Mouse (Mus musculus) heart, postnatal 10 days (tissue): ENCODE data around the gene Pdzd7. TPM values are rescaled to one million over a fixed set of nuclear protein-coding genes. Genes with fewer than 3 reads are reported as not detected.

Source experiments
- DNase-seq, 2 experiments: peaks; one replicate each; pipeline ENCODE4 v3.0.0; 2021
- intact Hi-C: fragments of 180-260 bp; cut with DNase I; formaldehyde crosslinking; loops from one replicate; pipeline ENCODE4 v1.15.1; 2025
- total RNA-seq, 2 experiments: library from RNA; stranded (reverse); gene quantifications; 2 replicates each; pipeline ENCODE4 v1.2.3; 2021

The Pdzd7 gene
- total RNA-seq, 2 experiments from 2014 or later: 0.22 TPM; not detected in 1

DNA sequence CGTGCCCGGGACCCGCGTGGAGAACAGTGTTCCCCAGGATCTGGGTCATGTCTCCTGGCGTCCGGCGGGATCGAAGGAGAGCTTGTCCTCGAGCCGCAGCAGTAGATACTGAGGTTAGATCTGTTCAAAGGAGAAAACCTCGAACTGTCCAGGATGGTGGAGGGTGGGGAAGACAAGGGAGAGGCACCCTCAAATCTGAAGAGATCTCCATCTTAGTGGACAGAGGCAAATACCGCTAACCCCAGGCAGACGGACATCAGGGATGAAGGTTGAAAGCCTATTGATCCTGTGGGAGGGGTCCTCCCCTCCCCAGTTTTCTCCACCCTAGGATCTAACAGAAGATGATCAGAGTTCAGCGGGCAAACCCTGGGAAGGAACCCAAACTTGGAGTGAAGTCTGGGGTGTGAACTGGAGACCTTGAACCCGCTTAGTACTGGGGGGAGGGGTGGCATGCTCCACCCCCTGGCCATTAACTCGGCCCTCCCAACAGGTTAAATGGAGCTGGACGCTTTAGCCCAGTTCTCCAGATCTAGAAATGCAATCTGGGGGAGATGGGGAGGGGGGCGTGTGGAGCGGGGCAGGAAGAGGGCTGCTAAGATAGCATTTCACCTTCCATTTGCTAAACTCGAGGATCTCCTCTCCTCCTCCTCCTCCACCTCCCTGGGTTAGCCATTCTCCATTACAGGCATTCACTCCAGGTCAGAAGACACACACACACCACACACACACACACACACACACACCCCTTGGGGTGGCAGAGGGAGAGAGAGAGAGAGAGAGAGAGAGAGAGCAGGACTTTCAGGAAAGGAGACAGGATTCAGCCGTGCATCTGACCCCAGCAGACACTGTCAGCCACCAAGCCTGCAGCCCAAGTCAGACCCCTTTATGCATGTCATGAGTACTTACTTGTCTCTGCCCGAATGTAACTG lies 55.7 kb downstream of the Pdzd7 start:
- intact Hi-C loops: no loop called here

GRCm38 (mm10) chr19:44988831-44989566 lies 56.5 kb downstream of the Pdzd7 start, which contains the start of gene Sema4g:
Gene Sema4g (plus strand): TSS chr19:44989101.
- peak; percentile 25 to 50 for DNase-seq
- intact Hi-C loops: no loop called here

More for the DNA sequence above, 55.7 kb downstream of the Pdzd7 start:
- no peak for DNase-seq

- DNase-seq: no peak
- intact Hi-C loops: no loop called here
Observed at GRCm38 (mm10) chr19:44988321-44988720, 57.2 kb downstream of the Pdzd7 start.

DNA sequence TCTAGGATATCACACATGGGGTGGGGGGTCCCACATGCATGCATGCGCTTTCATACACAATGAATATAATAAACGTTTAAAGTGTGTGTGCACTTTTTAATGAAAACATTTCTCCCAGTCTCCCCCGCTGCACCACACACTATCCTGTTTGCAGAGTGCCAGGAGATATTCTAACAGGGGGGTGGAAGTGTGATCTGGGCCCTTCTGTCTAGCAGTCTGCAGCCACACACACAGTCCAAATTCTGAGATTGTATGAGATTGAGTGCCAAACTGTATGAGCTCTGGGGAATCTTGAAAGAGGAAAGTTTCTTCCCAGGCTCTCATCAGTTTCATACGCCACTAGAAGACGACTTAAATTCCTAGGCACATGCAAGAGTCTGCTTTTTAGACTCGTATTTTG lies 57.7 kb downstream of the Pdzd7 start:
- intact Hi-C loops: no loop called here
- DNase-seq: no peak

DNA sequence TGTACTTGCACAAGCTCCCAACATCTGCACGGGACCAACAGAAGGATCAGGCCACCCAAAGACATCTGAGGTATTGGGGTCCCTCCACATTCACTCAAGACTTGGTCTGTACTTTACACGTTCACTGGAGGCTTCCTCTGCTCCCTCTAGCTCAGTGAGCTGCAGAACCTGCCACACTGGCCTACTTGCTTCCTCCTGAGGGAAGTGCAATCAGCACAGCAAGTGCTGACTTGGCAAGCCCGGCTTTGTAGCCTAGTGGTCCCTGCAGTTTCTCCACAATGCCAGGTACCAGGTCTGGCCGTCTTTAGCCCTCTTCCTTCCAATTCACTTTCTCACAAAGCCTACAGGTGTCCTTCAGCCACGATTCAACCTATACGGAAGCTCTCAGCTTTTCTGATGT lies 58.5 kb downstream of the Pdzd7 start:
- no peak for DNase-seq
- intact Hi-C loops: no loop called here

DNA sequence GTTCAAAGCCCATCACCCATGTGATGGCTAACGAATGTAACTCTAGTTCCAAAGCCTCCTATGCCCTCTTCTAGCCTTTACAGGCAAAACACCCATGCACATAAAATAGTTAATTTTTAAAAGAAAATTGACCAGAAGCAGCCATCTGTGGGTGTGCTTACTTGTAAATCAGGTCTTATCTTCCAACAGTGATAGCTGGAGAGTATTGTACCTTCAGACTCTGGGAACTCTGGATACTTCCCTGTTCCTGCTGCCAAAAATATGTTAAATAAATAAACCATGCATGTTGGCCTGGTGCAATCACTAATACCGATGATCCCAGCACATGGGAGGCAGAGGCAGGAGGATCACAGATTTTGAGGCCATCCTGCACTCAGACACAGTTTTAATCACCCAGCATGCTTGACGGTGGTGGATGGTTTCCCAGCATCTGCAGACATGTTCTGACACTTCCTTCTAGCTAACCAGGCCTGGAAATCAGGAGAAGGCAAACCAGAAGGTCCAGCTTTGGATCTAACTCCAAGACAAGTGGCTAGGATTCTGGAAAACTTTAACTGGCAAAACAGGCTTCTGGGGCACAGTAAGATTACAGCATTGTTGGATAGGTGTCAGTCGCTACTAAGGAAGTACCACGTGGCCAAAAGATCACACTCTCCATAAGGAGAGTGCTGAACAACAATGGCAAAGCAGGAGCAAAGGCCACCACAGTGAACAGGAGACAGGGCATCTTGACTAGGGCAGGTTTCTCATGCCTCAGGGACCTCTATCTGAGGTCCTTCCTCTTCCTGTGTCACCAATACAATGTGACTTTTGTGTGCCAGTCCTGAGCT lies 60.1 kb downstream of the Pdzd7 start:
- intact Hi-C loops: no loop called here
- DNase-seq: no peak

- intact Hi-C loops: no loop called here
- no peak for DNase-seq
Observed at GRCm38 (mm10) chr19:44984420-44984819, 61.1 kb downstream of the Pdzd7 start.

GRCm38 (mm10) chr19:44983366-44983765 lies 62.2 kb downstream of the Pdzd7 start:
- intact Hi-C loops: no loop called here
- DNase-seq: no peak

DNA sequence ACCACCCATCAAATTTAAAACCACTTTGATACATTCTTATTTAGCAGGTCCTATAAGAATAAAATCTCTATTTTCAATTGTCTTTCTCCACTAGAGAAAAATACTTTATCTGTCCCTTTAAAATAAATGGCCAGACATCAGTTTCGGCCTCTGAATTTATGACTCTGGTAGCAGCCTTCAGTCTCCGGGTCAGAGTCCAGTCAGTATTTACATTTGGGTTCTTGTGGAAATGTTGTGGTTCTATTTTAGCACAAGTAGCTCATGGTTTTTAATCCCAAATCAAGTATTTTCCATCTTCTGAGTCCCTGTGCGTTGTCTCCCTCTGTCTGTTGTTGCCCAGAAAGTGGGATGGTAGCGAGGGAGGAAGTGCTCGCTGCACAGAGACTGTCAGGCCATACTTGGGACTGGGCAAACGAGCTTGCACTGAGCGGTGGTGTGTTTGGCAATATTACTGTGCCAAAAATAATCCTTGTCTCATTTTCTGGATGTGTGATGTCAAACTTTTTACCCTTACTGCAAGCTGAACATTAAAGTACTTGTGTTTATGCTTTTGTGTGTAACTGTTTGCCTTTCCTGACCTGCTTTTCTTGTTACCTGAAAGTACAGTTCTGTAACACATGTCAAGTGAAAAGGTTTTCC lies 62.9 kb downstream of the Pdzd7 start:
- intact Hi-C loops: no loop called here
- DNase-seq: peak in 1 of 2 experiments; percentile 9

DNA sequence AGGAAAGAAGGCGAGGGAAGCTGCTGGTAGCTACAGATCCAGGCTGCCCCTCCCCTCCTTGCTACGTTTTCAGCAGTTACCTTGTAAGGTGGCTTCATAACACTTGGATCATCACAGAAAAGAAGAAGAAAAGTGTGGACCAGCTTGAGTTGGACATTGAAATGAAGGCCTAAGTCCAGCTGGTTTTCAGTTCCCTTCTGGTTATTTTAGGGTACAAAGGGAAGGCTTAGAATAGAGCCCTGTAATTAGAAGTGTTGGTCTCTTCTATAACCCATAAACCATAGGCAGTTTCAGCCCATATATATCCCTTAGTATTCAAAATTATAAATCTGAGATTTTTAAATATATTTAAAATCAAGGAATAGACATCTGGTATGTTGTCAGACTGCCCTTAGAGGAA lies 64.7 kb downstream of the Pdzd7 start:
- DNase-seq: no peak
- intact Hi-C loops: no loop called here

- no peak for DNase-seq
- intact Hi-C loops: no loop called here
Observed at GRCm38 (mm10) chr19:44977148-44977547, 68.4 kb downstream of the Pdzd7 start.

Other genes with a start within 250 kb of the Pdzd7 start
- gene Slf2, start 114.6 kb downstream of the Pdzd7 start, total RNA-seq: 10 to 100 TPM; 27.5 to 37.0 TPM
- 1 to 10 TPM; 1.1 TPM for gene Sema4g, start 56.6 kb downstream of the Pdzd7 start, total RNA-seq
- 10 to 100 TPM; 16.6 to 19.1 TPM for gene Twnk, start 40.1 kb downstream of the Pdzd7 start, total RNA-seq
- gene Mrpl43, start 39.3 kb downstream of the Pdzd7 start, total RNA-seq: 10 to 100 TPM; 49.1 to 51.6 TPM
- 10 to 100 TPM; 60.9 to 77.8 TPM for gene Lzts2, start 31.3 kb downstream of the Pdzd7 start, total RNA-seq
- 10 to 100 TPM; 21.8 to 23.9 TPM for gene Sfxn3, start 1.8 kb upstream of the Pdzd7 start, total RNA-seq
- 1 to 10 TPM; 7.4 to 9.1 TPM for gene Kazald1, start 29.5 kb upstream of the Pdzd7 start, total RNA-seq
- under 1 TPM; 0.27 to 0.48 TPM for gene Tlx1, start 105.0 kb upstream of the Pdzd7 start, total RNA-seq
- gene Lbx1, start 190.1 kb upstream of the Pdzd7 start, total RNA-seq: not detected